Mouse (Mus musculus) adrenal gland, postnatal 25 days (tissue): ENCODE data around the gene Erich3. TPM values are rescaled to one million over a fixed set of nuclear protein-coding genes. Genes with fewer than 3 reads are reported as not detected.
"Not testable (repeated sequence)": the region's sequence is repeated elsewhere in the genome, so short reads cannot be mapped to it uniquely, and the experiment has no call there.

ENCODE experiments used
- DNase-seq: peaks from one replicate; pipeline ENCODE4 v3.0.0; 2021; ENCODE audit warnings: mixed read lengths
- long read RNA-seq: library from polyadenylated mRNA; stranded (forward); transcript quantifications from one replicate; pipeline ENCODE4 v2.0.0, GENCODE M21; 2021
- total RNA-seq: library from RNA; stranded (reverse); gene quantifications from 2 replicates; pipeline ENCODE4 v1.2.3, GENCODE M21; 2021

Gene Erich3
- total RNA-seq, result 0.48 and 0.67 TPM in 2 replicates
- long read RNA-seq, result 0 reads

- DNase-seq, result no peak
Measured at GRCm38 (mm10) chr3:154663545-154663944, at the start of gene Erich3. Gene Erich3, plus strand, starts transcription at chr3:154663859.

GRCm38 (mm10) chr3:154614771-154615170 is 48.9 kb upstream of the Erich3 start:
- DNase-seq, result no peak

DNA sequence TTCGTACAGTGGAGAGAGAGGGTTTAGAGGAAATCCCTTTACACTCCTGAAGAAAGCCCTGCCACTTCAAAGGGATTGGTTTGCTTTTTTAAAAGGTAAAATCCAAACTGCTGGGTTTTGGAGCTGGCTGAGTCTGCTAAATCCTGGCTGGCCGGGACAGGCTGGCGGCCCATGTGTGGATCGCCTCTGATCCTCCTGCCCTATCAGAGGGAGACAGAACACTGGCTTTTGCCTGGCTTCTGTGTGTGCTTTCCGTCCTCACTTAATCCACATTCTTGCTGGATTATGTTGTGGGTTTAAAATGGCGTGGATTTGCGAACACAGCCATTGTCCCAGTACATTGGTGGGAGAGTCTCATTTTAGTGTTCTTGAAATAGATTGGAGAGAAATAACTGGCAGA is 48.4 kb upstream of the Erich3 start:
- no peak for DNase-seq

- no peak for DNase-seq
Measured at GRCm38 (mm10) chr3:154616106-154616505, 47.6 kb upstream of the Erich3 start.

- DNase-seq, result no peak
Measured at GRCm38 (mm10) chr3:154628284-154628683, 35.4 kb upstream of the Erich3 start.

- not testable (repeated sequence) for DNase-seq
Measured at GRCm38 (mm10) chr3:154631281-154631680, 32.4 kb upstream of the Erich3 start.

DNA sequence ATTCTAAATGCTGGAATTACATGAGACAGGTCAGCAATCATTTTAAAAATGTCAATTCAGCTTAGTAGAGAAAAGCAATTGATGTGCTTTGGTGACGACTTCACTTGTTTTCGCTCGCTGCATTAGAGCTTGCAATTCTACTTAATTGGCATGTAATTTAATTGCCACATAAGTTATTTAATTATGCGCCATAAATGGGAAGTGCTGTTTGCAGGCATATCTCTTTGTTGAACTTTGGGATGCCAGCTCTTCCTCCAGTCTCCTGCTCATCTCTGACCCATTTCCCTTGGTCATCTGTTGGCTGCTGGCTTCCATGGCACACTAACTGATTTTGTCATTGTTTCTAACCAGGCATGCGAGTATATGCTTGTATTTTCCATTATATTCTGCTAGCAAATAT is 30.6 kb upstream of the Erich3 start:
- DNase-seq, result no peak

DNA sequence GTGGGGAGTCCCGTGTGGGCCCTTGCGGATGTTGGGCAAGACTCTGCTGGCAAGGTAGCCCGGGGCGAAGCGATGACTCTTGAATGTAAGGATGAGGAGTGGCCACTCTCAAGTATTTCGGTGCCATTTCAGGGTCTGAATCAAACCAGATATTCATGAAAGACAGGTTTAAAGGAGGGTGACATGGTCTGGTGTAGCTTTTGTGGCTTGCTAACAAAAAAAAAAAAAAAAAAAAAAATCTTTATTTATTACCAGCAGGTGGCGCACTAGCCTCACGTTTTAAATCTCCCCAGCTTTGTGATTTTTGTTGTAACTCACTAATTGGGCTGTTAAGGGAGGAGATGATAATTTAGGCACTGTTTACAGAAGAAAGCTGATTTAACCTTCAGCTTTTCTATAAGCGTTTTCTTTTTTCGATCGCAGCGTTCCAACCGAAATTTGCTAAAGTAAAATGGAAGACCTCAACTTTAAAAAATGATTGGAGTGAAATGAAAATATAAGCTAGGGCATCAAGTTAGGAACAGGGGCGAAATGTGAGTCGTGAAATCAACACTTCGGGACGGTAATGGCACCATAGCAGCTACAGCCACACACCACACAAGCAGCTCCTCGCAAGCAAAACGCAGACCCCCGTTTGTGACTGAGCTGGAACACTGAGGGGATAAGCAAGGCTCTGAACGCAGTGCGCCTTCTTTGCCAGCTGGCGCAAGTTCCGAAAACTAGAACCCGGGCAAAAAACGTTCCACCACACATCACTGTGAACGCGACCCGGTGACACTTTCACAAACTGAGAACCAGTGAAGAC is 16.8 kb upstream of the Erich3 start:
- DNase-seq, result no peak

- DNase-seq, result no peak
Measured at GRCm38 (mm10) chr3:154647443-154647780, 16.2 kb upstream of the Erich3 start.

- no peak for DNase-seq
Measured at GRCm38 (mm10) chr3:154649411-154650285, 14.0 kb upstream of the Erich3 start.

DNA sequence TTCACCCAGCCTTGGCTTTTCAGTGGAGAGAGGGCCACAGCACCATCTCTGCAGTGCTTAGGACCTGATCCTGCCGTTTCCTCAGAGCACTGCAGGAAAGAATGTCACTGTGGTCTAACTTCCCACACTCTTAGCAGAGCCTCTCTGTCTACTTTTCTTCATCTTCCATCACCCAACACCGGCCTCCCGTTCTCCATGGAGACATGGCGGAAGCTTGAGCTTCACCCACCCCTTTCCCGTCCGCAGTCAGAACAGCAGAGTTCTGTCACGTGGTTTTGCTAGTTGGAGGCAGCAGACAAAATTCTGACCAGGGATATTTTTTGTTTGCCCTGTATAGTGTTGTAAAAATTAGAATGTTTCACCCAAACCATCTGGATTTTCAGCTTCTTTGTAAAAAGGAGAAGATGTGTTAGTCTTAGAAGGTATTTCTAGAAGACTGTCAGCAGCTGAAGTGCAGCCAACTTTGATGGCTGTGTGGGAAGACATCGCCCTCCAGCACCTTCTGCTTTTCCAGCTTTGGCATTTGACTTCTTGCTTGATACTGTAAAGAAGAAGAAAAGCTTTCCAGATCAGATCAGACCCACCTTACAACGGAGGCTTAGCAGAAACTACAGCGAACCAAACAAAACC is 12.4 kb upstream of the Erich3 start:
- no peak for DNase-seq

GRCm38 (mm10) chr3:154652581-154653420 is 10.9 kb upstream of the Erich3 start:
- peak; percentile 68 for DNase-seq

DNA sequence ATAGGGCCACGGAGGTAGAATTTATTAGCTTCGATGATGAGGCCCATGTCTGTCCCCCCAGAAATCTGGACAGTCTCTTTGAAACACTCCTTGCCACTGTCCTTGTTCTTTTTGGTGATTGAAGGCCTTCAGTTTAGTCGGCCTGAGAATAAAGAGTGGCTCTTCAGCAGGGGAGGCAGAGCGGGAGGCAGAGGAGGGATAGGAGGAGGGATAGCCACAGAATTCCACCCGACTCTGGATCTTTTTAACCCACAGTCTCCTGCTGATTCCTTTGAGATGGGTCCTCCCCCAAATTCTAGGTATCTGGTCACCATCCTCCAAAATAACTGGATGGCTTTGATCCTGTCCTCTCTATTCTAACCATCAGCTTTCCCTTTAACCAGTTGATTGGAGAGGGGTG is 10.2 kb upstream of the Erich3 start:
- DNase-seq, result no peak

DNA sequence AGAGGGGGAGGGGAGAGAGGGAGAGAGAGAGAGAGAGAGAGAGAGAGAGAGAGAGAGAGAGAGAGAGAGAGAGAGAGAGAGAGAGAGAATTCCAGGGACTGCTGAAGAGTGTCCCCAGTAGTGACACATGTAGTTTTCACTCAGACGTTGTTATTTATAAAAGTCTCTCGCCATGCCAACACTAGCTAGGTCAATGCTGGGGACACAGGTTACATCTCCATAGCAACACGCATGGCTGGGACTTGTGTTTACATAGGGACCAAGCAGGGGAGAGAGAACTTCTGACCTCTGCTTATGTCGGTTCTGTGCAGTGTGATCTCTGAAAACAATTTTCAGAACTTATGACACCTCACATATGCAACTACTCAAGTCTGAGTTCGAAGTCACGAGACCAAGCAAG is 9.4 kb upstream of the Erich3 start:
- no peak for DNase-seq

DNA sequence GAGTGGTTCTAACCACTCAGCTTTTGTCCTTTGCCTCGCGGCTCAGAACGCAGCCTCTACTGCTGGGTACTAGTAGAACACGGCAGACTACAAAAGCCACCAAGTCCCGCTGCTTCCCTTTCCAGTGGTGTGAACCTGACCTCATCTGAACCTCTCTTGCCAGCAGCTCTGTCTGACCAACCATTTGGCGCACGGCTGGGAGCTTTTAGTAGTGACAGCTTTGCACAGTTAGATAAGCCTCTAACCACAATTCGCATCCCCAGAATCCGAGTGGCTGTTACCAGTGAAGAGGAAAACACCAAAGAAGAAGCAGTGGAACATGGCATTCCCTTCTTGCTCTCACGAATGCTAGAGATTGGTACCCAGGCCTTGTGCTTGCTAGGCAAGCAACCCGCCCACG is 8.8 kb upstream of the Erich3 start:
- no peak for DNase-seq

DNA sequence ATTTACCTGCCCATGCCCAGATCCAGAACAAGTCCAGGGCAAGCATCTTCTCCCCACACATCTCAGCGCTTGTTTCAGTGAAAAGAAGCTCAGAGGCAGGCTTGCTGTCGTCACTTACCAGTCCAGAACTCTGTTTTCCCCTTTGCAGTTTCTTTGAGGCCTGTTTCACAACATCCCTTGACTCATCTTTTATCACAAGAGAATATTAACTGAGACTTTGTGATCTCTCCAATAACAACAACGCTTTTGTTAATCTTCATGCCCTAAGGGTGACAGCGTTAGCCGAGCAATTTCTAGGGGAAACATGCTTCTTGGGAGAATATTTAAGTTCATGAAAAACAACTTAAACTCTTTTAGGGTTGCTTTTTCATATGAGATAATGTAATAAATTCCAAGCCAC is 7.9 kb upstream of the Erich3 start:
- DNase-seq, result no peak

DNA sequence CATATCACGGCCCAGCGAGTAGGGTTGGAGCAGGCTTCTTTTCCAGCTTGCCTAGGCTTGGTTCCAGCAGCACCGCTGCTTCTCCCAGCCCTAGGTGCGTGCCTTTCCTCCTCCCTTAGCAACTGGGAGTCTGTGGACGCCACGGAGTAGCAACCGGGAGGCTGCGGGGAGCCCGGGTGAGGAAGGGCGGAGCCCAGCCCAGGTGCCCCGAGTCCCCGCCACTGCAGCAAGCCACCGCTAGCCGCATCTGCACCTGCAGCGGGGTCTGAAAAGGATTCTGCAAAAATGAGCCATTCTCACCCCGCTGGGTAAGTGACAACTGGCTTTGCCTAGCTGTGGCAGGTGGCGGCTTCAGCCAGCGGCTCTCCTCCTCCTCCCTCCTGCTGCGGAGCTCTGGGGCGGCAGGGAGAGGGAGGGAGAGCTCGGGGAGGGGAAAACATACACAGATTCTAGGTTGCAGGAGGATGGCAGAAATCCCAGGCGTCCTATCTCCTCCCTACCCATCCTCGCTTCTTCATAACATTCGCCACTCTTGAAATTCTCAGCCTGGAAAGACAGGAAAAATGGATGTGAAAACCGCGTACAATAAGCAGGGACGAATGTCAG is 420 bp downstream of the Erich3 start:
- DNase-seq, result peak; percentile 8

GRCm38 (mm10) chr3:154664636-154665035 is 977 bp downstream of the Erich3 start:
- no peak for DNase-seq

GRCm38 (mm10) chr3:154668485-154668884 is 4.8 kb downstream of the Erich3 start:
- DNase-seq, result no peak

GRCm38 (mm10) chr3:154670584-154670983 is 6.9 kb downstream of the Erich3 start:
- no peak for DNase-seq

- no peak for DNase-seq
Measured at GRCm38 (mm10) chr3:154671013-154671412, 7.4 kb downstream of the Erich3 start.

DNA sequence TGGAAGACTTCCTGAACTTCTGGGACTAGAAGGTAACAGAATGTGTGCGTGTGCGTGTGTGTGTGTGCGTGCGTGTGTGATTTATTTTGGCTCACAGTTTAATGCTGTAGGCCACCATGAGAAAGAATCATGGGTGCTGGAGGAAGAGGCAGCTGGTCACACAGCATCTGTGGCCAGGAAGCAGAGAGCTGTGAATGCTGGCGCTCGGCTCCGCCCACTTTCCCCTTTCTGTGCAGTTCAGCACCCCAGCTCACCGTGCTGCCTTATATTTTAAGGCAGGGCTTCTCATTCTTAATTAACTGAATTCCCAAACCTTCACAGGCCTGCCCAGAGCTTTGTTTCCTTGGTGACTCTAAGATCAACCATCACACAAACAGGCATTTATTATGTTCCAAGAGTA is 9.7 kb downstream of the Erich3 start:
- no peak for DNase-seq
